Mouse (Mus musculus) embryonic stem cell, embryonic (primary cell): ENCODE results near the gene Rhoq.

Experiments used
- CTCF ChIA-PET, 4 experiments: fragments of 300-600 bp in 2 of 4; fragments of 350-600 bp in 2 of 4; sonication (Branson Sonifier 250); formaldehyde crosslinking; loops; one replicate each; lab custom pipeline; 2022; ENCODE audit warnings: inconsistent platforms in 2 of 4; lab: Charles Lee
- POLR2A ChIA-PET, 4 experiments: fragments of 300-600 bp in 2 of 4; fragments of 350-600 bp in 2 of 4; sonication (Branson Sonifier 250); formaldehyde crosslinking; loops; one replicate each; lab custom pipeline; 2022; ENCODE audit warnings: antibody characterized with exemption in 4 of 4, inconsistent platforms in 1 of 4; lab: Charles Lee

Rhoq gene

GRCm38 (mm10) chr17:86970026-86970750 is 7.3 kb downstream of the Rhoq start:
- POLR2A ChIA-PET, result interaction anchor here in 2 of 4 experiments (1.0 to 1.5 kb wide), 3 partner anchors 9 to 55 kb away, joined by 3 to 4 read pairs (median 3); partner anchors contain the start of genes Cript (in 1 of the 2) and Pigf (in 1 of the 2)
- CTCF ChIA-PET, result interaction anchor here in 2 of 4 experiments (0.6 to 1.3 kb wide), 3 partner anchors 55 to 313 kb away, joined by 3 to 4 read pairs (median 3); partner anchors contain the start of genes Cript (in 1 of the 2) and Pigf (in 1 of the 2)

GRCm38 (mm10) chr17:86971036-86971435 is 8.2 kb downstream of the Rhoq start:
- ChIA-PET CTCF (no interaction called here), POLR2A (interaction anchor here in 2 of 4 experiments (1.2 to 1.5 kb wide), 2 partner anchors 14 to 54 kb away, joined by 3 to 4 read pairs; partner anchors contain the start of genes Cript (in 1 of the 2) and Pigf (in 1 of the 2))

DNA sequence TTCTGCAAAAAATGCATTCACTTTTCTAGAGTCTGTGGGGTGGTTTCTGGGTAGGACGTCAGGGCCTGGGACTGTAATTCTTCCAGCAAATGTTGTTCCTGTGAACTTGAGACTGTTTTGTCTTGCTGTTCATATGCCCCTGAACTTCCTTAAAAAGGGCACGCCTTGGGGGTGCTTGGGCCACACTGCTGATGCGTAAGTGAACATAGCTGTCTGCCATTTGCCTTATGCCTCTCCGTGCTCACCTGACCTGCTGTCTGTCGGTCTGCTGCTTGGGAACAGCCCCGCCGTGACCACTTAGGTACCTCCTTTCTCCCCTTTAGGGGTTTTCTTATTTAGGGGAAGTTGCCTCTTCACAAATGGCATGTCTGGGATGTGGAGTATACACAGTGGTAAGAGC is 9.0 kb downstream of the Rhoq start:
- ChIA-PET POLR2A (interaction anchor here in 2 of 4 experiments (0.5 to 1.1 kb wide), 3 partner anchors 11 to 1953 kb away, joined by 3 to 4 read pairs (median 3); no protein-coding TSS in a partner anchor), CTCF (interaction anchor here in 1 of 4 experiments (1.1 kb wide), 1 partner anchor 11 kb away, joined by 4 read pairs; no protein-coding TSS in a partner anchor)

- ChIA-PET CTCF (interaction anchor here in 1 of 4 experiments (0.6 kb wide), 1 partner anchor 144 kb away, joined by 5 read pairs; no protein-coding TSS in a partner anchor), POLR2A (interaction anchor here (0.6 to 1.8 kb wide), 7 partner anchors 9 to 640 kb away, joined by 3 to 6 read pairs (median 4); no protein-coding TSS in a partner anchor)
Observed at GRCm38 (mm10) chr17:86973097-86973496, 10.2 kb downstream of the Rhoq start.

GRCm38 (mm10) chr17:86976387-86976786 is 13.5 kb downstream of the Rhoq start:
- CTCF ChIA-PET, result interaction anchor here in 2 of 4 experiments (0.6 kb wide), 2 partner anchors 54 to 360 kb away, joined by 3 read pairs; no protein-coding TSS in a partner anchor
- POLR2A ChIA-PET, result interaction anchor here in 3 of 4 experiments (0.5 to 1.2 kb wide), 8 partner anchors 9 to 647 kb away, joined by 3 to 6 read pairs (median 4); partner anchors contain the start of gene Rhoq (in 1 of the 3)

- ChIA-PET POLR2A (interaction anchor here in 2 of 4 experiments (1.0 to 2.1 kb wide), 4 partner anchors 9 to 14 kb away, joined by 3 to 7 read pairs (median 6); no protein-coding TSS in a partner anchor), CTCF (no interaction called here)
Observed at GRCm38 (mm10) chr17:86978496-86978895, 15.6 kb downstream of the Rhoq start.

DNA sequence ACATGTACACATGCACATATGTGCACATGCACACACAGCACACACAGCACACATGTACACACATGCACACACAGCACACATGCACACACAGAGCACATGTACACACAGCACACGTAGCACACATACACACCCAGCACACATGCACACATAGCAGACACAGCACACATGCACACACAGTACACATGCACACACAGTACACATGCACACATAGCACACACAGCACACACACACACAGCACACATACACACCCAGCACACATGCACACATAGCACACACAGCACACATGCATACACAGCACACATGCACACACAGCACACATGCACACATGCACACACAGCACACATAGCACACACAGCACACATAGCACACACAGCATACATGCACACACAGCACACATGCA is 18.3 kb downstream of the Rhoq start:
- POLR2A ChIA-PET, result no interaction called here
- CTCF ChIA-PET, result no interaction called here

DNA sequence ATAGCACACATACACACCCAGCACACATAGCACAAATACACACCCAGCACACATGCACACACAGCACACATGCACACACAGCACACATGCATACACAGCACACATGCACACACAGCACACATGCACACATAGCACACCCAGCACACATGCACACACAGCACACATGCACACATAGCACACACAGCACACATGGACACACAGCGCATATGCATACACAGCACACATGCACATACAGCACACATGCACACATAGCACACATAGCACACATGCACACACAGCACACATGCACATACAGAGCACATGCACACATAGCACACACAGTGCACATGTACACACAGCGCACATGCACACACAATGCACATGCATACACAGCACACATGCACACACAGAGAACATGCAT is 18.8 kb downstream of the Rhoq start:
- POLR2A ChIA-PET, result interaction anchor here in 1 of 4 experiments (1.2 kb wide), 1 partner anchor 16 kb away, joined by 11 read pairs; no protein-coding TSS in a partner anchor
- CTCF ChIA-PET, result interaction anchor here in 1 of 4 experiments (1.3 kb wide), 1 partner anchor 268 kb away, joined by 3 read pairs; no protein-coding TSS in a partner anchor

DNA sequence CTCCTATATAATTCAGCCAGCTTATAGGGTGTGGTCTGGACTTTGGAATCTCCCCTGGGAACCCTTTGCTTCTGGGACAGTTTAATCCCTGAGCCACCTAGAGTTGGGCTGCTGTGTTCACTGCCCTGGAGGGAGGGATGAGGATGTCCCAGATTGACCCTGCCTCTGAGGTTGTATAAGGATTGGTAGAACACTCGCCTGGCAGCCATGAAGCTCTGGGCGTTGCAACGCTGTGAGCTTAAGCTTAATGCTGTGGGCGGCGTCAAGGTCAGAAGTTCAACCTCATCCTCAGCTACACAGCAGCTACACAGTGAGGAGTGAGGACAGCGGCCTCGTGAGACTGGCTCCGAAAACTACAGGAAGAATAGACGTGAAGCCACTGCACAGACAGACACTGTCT is 19.6 kb downstream of the Rhoq start:
- ChIA-PET POLR2A (interaction anchor here in 1 of 4 experiments (0.6 to 1.4 kb wide), 6 partner anchors 8 to 42 kb away, joined by 3 to 11 read pairs (median 4); partner anchors contain the start of genes Cript and Pigf), CTCF (interaction anchor here in 3 of 4 experiments (0.7 to 1.7 kb wide), 3 partner anchors 264 to 267 kb away, joined by 3 to 6 read pairs (median 4); no protein-coding TSS in a partner anchor)

DNA sequence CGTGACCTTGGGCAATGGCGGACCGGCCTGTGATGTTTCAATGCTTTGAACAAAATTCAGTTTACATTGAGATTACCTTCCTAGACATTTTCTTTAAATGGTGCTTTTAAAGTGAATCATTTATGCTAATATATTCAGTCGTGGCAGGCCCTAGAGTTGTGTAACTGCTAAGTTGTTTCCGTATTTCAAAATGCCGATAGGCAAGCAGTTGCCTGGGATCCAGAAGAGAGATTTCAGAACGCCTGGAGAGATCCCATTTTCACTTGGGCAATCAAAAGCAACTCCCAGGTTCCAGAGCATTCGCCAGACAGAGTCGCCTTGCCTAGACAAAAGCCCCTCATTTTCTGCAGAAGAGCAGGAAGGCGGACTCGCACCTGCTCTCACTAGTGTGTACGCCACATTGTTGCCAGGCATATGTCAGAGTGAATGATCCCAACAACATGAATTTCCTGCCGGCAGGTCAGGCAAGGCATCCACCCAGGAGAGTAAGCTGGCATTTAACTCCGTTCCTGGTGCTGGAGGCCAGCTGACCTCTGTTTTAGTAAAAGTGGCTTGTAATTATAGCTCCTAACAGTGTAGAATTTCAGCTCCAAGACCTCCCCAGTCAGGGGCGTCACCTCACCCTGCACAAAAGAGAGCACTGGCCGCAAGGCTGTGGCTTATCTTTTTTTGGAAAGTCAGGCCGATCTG is 23.7 kb downstream of the Rhoq start:
- CTCF ChIA-PET, result no interaction called here
- POLR2A ChIA-PET, result interaction anchor here in 1 of 4 experiments (1.4 kb wide), 1 partner anchor 10 kb away, joined by 4 read pairs; no protein-coding TSS in a partner anchor

DNA sequence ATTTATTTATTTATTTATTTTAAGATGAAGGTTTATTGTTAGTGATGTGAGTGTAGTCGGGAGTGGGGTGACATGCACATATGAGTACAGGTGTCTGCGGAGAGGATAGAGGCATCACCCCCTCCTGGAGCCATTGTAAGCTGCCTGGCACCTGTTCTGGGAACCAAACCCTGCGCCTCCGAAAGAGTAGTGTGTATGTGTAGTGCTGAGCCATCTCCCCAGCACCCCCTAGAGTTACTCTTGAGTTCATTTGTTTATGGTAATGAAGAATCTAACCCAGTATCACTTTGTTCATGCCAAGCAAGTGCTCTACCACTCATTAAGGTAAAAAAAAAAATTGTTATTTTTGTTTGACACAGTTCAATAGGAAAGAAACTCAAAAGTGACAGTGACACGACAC is 25.3 kb downstream of the Rhoq start:
- CTCF ChIA-PET, result no interaction called here
- POLR2A ChIA-PET, result no interaction called here

GRCm38 (mm10) chr17:86988601-86989184 is 25.8 kb downstream of the Rhoq start:
- POLR2A ChIA-PET, result no interaction called here
- CTCF ChIA-PET, result no interaction called here

DNA sequence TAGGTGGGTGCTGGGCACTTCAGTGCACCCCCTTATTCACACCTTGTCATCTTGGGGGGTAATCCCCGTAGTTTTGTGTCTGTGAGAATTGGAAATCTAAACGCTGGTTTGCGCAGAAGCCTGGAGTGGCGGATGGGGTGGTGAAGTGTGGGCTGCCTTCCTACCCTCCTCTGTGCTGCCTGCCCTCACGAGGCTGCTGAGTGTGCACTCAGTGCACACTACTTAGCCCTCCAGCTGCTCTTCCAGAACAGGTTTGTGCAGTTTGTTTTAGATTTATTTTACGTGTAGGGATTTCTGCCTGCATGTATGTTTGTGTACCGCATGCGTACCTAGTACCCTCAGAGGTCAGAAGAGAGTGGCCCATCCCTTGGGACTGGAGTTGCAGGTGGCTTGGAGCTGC is 28.4 kb downstream of the Rhoq start:
- CTCF ChIA-PET, result no interaction called here

DNA sequence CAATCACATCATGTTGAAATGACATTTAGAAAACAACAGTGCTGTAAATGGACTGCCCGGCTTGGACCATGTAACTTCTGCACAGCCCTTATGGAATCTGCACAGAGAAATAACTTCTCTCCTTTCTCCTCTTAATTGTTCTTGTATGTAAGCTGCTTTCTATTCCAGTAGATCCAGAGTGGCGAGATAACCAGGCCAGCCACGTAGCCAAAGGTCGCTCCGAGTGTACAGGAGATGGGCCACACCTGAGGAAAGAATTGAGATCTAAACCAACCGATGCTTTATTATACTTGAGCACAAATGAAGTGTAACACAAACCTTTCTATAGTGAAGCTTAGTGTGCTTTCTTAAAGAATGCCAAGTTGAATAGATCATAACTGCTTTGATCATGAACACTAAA is 34.4 kb downstream of the Rhoq start:
- CTCF ChIA-PET, result no interaction called here
- POLR2A ChIA-PET, result interaction anchor here in 1 of 4 experiments (1.0 to 2.5 kb wide), 2 partner anchors 14 to 15 kb away, joined by 3 to 11 read pairs; no protein-coding TSS in a partner anchor

More for the DNA sequence above, 28.4 kb downstream of the Rhoq start:
- POLR2A ChIA-PET, result interaction anchor here in 1 of 4 experiments (0.9 to 1.7 kb wide), 3 partner anchors 14 to 455 kb away, joined by 3 to 4 read pairs (median 4); partner anchors contain the start of gene Calm2

- ChIA-PET CTCF (interaction anchor here in 1 of 4 experiments (0.7 to 1.5 kb wide), 2 partner anchors 13 to 240 kb away, joined by 3 read pairs; no protein-coding TSS in a partner anchor), POLR2A (interaction anchor here in 2 of 4 experiments (1.0 to 2.3 kb wide), 4 partner anchors 8 to 18 kb away, joined by 3 to 5 read pairs (median 4); partner anchors contain the start of genes Cript (in 1 of the 2) and Pigf (in 1 of the 2))
Observed at GRCm38 (mm10) chr17:87008950-87009349, 46.1 kb downstream of the Rhoq start.

- ChIA-PET CTCF (interaction anchor here in 1 of 4 experiments (1.1 kb wide), 1 partner anchor 33 kb away, joined by 3 read pairs; no protein-coding TSS in a partner anchor), POLR2A (no interaction called here)
Observed at GRCm38 (mm10) chr17:87011301-87012019, 48.6 kb downstream of the Rhoq start.

GRCm38 (mm10) chr17:87019692-87020091 is 56.8 kb downstream of the Rhoq start:
- CTCF ChIA-PET, result interaction anchor here in 1 of 4 experiments (1.3 kb wide), 1 partner anchor 17 kb away, joined by 3 read pairs; no protein-coding TSS in a partner anchor
- POLR2A ChIA-PET, result interaction anchor here in 2 of 4 experiments (0.9 to 1.8 kb wide), 2 partner anchors 12 to 14 kb away, joined by 4 read pairs; no protein-coding TSS in a partner anchor
